Mouse (Mus musculus) midbrain, embryonic 15.5 days (tissue): ENCODE data around the gene Cpt2. TPM values are rescaled to one million over a fixed set of nuclear protein-coding genes. Genes with fewer than 3 reads are reported as not detected.

Source experiments
- ATAC-seq: fragments of 200-750 bp; cut with Nextera tagmentation; replicated peaks from 2 replicates; pipeline ENCODE4 v1.8.0; 2017; ENCODE audit warnings: moderate TSS enrichment
- H3K27ac ChIP-seq: fragments of 300-500 bp; sonication (generic); 2 replicates; pipeline ENCODE4 v1.5.1; 2015; ENCODE audit warnings: mild to moderate bottlenecking, inconsistent platforms
- H3K27me3 ChIP-seq: fragments of 300-500 bp; sonication (generic); replicated peaks from 2 replicates; pipeline ENCODE4 v1.6.1; 2015; ENCODE audit warnings: inconsistent platforms
- H3K36me3 ChIP-seq: fragments of 300-500 bp; sonication (generic); replicated peaks from 2 replicates; pipeline ENCODE4 v1.6.1; 2015; ENCODE audit warnings: inconsistent platforms
- H3K4me1 ChIP-seq: fragments of 300-500 bp; sonication (generic); 2 replicates; pipeline ENCODE4 v1.6.1; 2015; ENCODE audit warnings: inconsistent platforms
- H3K4me2 ChIP-seq: fragments of 300-500 bp; sonication (generic); 2 replicates; pipeline ENCODE4 v1.6.1; 2015; ENCODE audit warnings: inconsistent platforms, mild to moderate bottlenecking, moderate library complexity
- H3K4me3 ChIP-seq: fragments of 300-500 bp; sonication (generic); 2 replicates; pipeline ENCODE4 v1.5.1; 2015; ENCODE audit warnings: mild to moderate bottlenecking, inconsistent platforms
- H3K9ac ChIP-seq: fragments of 300-500 bp; sonication (generic); 2 replicates; pipeline ENCODE4 v1.6.1; 2015; ENCODE audit warnings: mild to moderate bottlenecking, inconsistent platforms
- H3K9me3 ChIP-seq: fragments of 300-500 bp; sonication (generic); 2 replicates; pipeline ENCODE4 v1.6.1; 2016; ENCODE audit warnings: inconsistent platforms
- WGBS: fragments of 180-500 bp; shearing (Covaris S2); methylation state at CpG from one replicate; pipeline ENCODE4 v1.1.7; 2015; ENCODE audit warnings: mixed read lengths; 5-methylcytosine and 5-hydroxymethylcytosine counted together
- polyA plus RNA-seq: library from polyadenylated mRNA; unstranded; fragments of >200 nt; fragmentation: Nextera tagmentation; extraction: Ambion mirVana; gene quantifications from 2 replicates; pipeline ENCODE4 v1.2.1, GENCODE M21; 2015

Cpt2 gene
- 13.9 and 17.0 TPM in 2 replicates for polyA plus RNA-seq

DNA sequence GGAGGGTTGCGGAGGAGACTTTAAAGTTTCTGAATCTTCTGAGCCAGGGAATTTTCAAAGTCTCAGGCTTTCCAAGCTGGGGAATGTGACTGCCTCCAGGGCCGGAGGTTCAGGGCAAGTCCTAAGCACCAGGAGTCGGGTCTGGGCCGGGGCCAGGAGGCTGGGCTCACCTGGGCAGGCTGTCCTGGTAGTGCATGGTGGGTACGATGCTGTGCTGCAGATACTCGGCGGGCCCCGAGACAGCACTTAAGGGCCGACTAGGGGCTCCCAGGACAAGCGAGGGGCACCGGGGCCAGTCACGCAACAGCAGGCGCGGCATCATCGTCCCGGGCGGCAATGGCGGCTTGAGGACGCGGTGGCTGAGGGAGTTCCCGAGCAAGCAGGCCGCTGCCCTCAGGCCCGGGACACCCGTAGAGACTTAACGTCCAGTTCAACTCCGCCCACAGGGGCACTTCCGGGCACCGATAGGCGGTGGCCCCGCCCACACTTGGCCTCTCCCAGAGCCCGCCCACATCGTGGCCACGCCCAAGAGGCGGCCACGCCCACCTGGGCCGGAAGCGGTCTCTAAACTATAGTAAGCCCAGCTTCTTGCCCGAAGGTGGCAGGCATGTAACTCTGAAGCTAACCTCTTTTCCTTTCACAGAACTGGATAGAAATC is at the start of gene Cpt2:
Cpt2 (minus strand) TSS at position 466 of the 658 bp plus-strand sequence.
- Histone ChIP-seq H3K9me3 (no peaks in the 10 kb centered on the region), H3K4me1 (peaks cover 15% of the 10 kb centered on the region), H3K27me3 (no peaks in the 10 kb centered on the region), H3K36me3 (no peaks in the 10 kb centered on the region), H3K27ac (peak within 1 kb of the TSS; percentile 4), H3K9ac (peak within 1 kb of the TSS; percentile 61), H3K4me3 (peak within 1 kb of the TSS; percentile 68), H3K4me2 (peak within 1 kb of the TSS; percentile 72)
- WGBS, result 1% methylated on average over 38 of the region's 38 CpGs
- ATAC-seq, result peak; percentile 92

DNA sequence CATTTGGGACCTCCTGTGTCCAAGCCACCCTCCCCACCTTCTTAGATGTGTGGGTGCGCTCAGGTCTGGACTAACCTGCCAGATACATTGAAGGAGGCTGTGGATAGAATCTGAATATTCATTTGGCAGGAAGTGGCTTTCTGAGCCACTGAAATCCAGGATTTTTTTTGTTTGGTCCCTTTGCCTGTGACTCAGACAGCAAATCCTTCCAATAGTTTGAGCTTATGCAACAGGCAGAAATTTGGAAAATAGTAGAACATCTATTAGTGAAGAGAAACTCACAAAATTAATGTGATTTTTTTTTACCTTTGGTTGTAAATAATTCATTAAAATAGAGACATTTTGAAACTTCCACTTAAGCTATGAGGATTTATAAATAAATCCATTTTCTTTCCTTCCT is 47.8 kb upstream of the Cpt2 start:
- WGBS, result 95% methylated on average over 1 of the region's 1 CpGs
- Histone ChIP-seq H3K4me2 (no peak overlapping the region), H3K27me3 (no peaks in the 10 kb centered on the region), H3K4me1 (0 out of 2 replicates have a peak, but pooled peaks cover 5% of the 10 kb centered on the region), H3K36me3 (no peaks in the 10 kb centered on the region), H3K9me3 (no peaks in the 10 kb centered on the region), H3K4me3 (no peak overlapping the region), H3K9ac (no peak overlapping the region), H3K27ac (no peak overlapping the region)
- no peak for ATAC-seq

DNA sequence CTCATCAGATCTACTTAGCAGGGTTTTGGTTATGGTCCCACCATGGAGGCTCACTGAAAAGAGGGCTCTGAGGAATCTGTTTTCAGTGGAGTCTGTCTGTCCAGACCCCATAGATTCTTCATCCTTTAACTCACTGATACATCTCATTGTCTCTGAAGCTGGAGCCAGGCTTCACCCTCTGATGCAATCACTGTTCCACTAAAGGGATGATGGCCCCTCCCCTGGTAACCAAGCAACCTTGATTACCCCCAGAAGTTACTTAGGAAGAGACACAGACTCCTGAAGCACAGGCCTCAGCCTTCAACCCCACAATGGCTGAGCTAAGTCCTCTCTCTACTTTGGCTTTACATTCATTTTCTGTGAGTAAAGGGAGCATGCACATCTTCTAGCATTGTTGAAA is 46.4 kb upstream of the Cpt2 start:
- H3K27me3 ChIP-seq, result no peaks in the 10 kb centered on the region
- ATAC-seq, result no peak
- H3K4me3 ChIP-seq, result no peak overlapping the region
- no peak overlapping the region for H3K4me2 ChIP-seq
- no peaks in the 10 kb centered on the region for H3K9me3 ChIP-seq
- H3K4me1 ChIP-seq, result 0 out of 2 replicates have a peak, but pooled peaks cover 2% of the 10 kb centered on the region
- no peaks in the 10 kb centered on the region for H3K36me3 ChIP-seq
- H3K27ac ChIP-seq, result no peak overlapping the region
- no peak overlapping the region for H3K9ac ChIP-seq

DNA sequence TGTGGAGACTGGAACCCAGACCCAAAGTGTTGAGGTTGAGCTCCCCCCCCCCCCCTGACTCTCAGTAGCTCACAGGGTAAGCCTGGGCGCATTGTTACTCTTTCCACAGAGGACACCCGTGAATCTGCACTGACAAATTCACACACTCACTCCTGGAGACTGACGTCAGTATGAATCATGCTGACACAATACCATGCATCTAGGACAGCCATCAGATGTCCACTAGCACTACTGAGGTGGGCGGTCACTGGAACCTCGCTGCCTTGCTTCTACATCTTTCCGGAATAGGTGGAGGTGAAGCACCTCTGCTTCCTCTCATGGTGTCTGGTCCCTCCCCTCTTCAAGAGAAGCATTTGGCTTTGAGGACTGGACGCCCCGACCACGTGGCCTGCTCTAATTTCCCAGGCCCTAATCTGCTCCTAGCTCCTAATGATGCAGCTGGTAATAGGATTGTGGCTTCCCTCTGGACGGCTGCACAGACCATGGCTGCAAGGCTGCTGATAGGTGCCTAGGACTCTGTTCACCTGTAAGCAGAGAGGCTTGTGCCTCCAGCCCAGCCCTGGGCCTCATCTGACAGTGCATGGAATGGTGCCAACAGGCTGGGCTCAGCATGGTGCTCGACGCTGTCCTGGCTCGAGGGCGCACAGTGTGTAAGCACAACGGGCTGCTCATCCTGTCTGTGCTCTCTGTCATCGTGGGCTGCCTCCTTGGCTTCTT is 44.7 kb upstream of the Cpt2 start, which contains the start of gene Slc1a7:
Slc1a7 (plus strand) TSS at position 367 of the 717 bp plus-strand sequence.
- Histone ChIP-seq H3K27ac (no peak within 1 kb of the TSS), H3K36me3 (no peaks in the 10 kb centered on the region), H3K9me3 (no peaks in the 10 kb centered on the region), H3K9ac (no peak within 1 kb of the TSS), H3K4me3 (no peak within 1 kb of the TSS), H3K27me3 (no peaks in the 10 kb centered on the region), H3K4me1 (0 out of 2 replicates have a peak, but pooled peaks cover 2% of the 10 kb centered on the region), H3K4me2 (no peak within 1 kb of the TSS)
- ATAC-seq, result no peak
- WGBS, result 80% methylated on average over 16 of the region's 16 CpGs

DNA sequence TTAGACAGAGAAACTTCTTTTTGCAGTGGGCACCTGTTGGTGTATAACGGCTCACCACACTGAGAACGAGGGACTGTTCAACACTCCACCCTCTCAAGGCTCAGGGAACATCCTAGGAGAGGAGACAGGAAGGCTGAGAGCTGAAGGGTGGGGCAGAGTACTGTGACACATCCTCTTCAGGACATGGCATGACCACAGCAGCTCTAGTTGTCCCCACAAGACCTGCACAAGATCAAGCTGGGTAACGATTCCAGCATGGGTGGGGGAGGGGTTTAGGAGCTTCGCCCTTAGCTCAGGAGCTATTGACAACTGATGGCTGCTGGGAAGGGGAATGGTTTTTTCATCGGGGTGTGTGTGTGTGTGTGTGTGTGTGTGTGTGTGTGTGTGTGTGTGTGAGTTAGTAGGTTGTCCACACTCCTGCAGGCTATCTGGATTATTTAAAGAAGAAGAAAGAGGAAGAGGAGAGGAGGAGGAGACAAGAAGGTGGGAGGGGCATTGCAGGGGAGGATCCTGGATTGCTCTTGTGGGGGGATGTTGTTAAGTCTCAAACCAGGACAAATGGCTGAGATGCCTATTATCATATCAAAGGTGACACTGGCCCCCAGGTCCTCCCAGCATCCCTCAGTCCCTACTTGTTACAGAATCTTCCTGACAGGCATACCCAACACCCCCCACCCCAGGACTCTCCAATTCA is 43.2 kb upstream of the Cpt2 start:
- WGBS, result 62% methylated on average over 5 of the region's 5 CpGs
- Histone ChIP-seq H3K9me3 (no peaks in the 10 kb centered on the region), H3K4me2 (no peak overlapping the region), H3K4me1 (0 out of 2 replicates have a peak, but pooled peaks cover 6% of the 10 kb centered on the region), H3K4me3 (no peak overlapping the region), H3K9ac (no peak overlapping the region), H3K27me3 (no peaks in the 10 kb centered on the region), H3K27ac (no peak overlapping the region), H3K36me3 (no peaks in the 10 kb centered on the region)
- no peak for ATAC-seq

DNA sequence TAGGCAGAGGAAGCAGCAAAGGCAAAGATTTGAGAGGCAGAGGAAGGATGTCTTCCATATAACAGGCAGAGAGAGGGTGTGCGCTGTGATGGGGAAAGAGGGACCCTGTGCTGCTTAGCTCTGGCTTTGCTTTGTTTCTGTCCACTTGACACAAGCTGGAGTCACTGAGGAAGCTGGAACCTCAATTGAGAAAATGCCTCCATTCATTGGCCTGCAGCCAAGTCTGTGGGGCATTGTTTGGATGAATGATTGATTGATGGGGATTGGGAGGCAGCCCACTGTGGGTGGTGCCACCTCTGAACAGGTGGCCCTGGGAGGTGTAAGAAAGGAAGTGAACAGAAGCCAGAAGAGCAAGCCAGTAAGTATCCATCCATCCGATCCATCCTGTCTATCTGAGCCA is 39.4 kb upstream of the Cpt2 start:
- H3K4me1 ChIP-seq, result 0 out of 2 replicates have a peak, but pooled peaks cover 3% of the 10 kb centered on the region
- no peak overlapping the region for H3K27ac ChIP-seq
- H3K4me3 ChIP-seq, result no peak overlapping the region
- no peaks in the 10 kb centered on the region for H3K36me3 ChIP-seq
- no peaks in the 10 kb centered on the region for H3K27me3 ChIP-seq
- no peak overlapping the region for H3K9ac ChIP-seq
- ATAC-seq, result no peak
- H3K9me3 ChIP-seq, result no peaks in the 10 kb centered on the region
- H3K4me2 ChIP-seq, result no peak overlapping the region
- 70% methylated on average over 2 of the region's 2 CpGs for WGBS

DNA sequence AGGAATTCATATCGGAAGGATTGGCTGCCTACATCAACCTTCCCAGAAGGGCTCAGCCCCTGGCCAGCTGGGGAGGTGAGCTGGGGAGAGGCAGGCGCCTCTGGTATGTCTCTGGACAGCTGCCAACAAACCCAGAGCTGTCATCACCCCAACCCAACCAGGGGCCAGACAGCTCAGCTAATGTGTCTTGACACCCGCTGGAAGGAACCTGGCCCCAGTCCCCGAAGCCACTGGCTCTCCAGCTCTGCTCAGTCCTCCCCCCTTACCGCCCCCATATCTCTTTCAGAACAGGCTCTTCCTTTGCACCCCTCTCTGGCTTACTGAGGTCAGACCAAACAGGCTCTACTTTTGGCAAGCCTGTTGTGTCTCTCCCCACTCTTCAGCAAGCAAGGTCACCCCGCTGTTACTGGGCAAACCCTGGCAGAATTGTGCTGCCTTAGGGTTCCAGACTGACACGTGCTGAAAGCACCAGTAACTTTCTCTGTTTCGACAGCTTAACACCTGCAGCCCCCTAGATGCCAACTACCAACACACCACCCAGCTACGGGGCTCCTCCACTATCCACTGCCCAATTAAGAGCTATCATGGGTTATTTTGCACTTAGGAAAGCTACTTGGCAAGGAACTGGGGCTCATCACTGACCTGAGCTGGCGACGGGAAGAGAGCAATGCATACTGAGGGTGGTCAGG is 38.8 kb upstream of the Cpt2 start:
- Histone ChIP-seq H3K4me3 (no peak overlapping the region), H3K9me3 (no peaks in the 10 kb centered on the region), H3K27ac (no peak overlapping the region), H3K9ac (no peak overlapping the region), H3K4me2 (no peak overlapping the region), H3K27me3 (no peaks in the 10 kb centered on the region), H3K36me3 (no peaks in the 10 kb centered on the region), H3K4me1 (0 out of 2 replicates have a peak, but pooled peaks cover 3% of the 10 kb centered on the region)
- WGBS, result 62% methylated on average over 11 of the region's 11 CpGs
- no peak for ATAC-seq

DNA sequence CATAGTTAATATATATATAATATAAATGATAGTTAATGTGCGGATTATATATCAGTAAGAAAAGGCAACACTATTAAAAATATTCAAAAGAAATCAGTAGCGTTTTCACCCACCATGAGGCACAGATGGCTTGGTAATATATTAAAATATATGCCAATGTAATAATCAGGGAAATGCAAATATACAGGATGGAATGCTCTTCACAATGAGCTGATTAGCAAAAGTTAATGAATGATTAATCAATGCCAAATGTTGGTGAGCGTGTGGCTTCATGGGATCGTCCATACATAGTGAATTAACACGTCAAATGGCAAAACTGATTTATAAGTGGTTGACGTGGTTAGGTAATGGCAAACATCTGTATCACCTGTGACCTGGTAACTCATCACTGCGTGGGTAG is 35.1 kb upstream of the Cpt2 start:
- Histone ChIP-seq H3K4me1 (0 out of 2 replicates have a peak, but pooled peaks cover 3% of the 10 kb centered on the region), H3K27ac (no peak overlapping the region), H3K27me3 (no peaks in the 10 kb centered on the region), H3K9ac (no peak overlapping the region), H3K4me3 (no peak overlapping the region), H3K9me3 (no peaks in the 10 kb centered on the region), H3K4me2 (no peak overlapping the region), H3K36me3 (no peaks in the 10 kb centered on the region)
- ATAC-seq, result no peak
- WGBS, result 64% methylated on average over 7 of the region's 7 CpGs

DNA sequence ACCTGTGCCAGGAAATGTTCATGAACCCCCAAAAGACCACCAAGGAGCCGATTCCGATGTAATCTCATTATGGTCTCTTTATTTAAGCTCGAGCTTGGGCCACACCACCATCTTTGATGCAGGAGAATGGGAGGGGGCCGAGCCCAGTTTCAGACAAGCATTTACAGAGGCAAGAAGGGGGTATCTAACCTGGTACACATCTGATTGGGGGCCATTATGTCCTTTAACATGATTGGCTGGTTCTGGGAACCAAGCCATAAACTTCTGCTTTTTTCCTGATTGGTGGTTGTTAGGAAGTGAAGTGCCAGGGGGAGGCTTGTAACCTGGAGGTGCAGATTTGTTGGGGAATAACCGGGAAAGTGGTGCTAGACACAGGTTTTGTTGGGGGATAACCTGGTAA is 32.3 kb upstream of the Cpt2 start:
- Histone ChIP-seq H3K9ac (no peak overlapping the region), H3K27ac (no peak overlapping the region), H3K4me3 (no peak overlapping the region), H3K36me3 (no peaks in the 10 kb centered on the region), H3K4me1 (no peaks in the 10 kb centered on the region), H3K4me2 (no peak overlapping the region), H3K9me3 (no peaks in the 10 kb centered on the region), H3K27me3 (no peaks in the 10 kb centered on the region)
- no peak for ATAC-seq
- 53% methylated on average over 5 of the region's 5 CpGs for WGBS

DNA sequence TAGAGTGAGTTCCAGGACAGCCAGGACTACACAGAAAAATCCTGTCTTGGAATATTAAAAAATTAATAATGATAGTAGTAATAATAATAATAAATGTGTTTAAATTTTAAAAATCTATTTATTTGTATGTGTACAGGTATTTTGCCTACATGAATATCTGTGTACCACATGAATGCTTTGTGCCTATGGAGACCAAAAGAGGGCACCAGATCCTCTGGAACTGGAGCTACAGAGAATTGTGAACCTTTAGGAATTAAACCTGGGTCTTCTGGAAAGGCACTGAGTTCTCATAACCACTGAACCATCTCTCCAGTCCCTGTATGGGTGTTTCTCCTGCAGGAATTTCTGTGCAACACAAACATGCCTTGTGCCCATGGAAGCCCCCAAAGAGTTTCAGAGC is 29.4 kb upstream of the Cpt2 start:
- Histone ChIP-seq H3K27ac (no peak overlapping the region), H3K4me1 (no peaks in the 10 kb centered on the region), H3K9ac (no peak overlapping the region), H3K36me3 (no peaks in the 10 kb centered on the region), H3K4me2 (no peak overlapping the region), H3K27me3 (no peaks in the 10 kb centered on the region), H3K4me3 (no peak overlapping the region), H3K9me3 (no peaks in the 10 kb centered on the region)
- ATAC-seq, result no peak

DNA sequence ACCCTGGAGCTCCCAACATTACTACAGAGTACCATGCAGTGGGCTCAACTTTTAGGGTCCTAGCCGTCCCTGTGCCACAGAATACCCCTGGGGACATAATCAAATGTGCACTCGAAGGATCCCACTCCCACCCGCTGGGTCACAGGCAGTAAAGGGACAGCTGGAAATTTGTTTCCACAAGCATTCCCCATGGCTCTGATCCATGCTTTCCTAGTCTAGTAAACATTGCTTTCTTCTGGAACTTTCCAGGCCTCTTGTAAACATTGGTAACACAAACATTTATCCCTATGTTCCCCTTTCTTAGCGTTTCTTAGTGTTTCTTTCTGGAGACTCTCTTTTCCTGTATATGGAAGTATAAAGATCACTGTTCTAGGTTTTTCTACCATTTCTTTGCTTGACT is 26.5 kb upstream of the Cpt2 start:
- H3K27ac ChIP-seq, result no peak overlapping the region
- no peaks in the 10 kb centered on the region for H3K4me1 ChIP-seq
- no peak overlapping the region for H3K9ac ChIP-seq
- no peak overlapping the region for H3K4me3 ChIP-seq
- H3K4me2 ChIP-seq, result no peak overlapping the region
- 89% methylated on average over 4 of the region's 4 CpGs for WGBS
- H3K9me3 ChIP-seq, result no peaks in the 10 kb centered on the region
- no peaks in the 10 kb centered on the region for H3K36me3 ChIP-seq
- no peaks in the 10 kb centered on the region for H3K27me3 ChIP-seq
- no peak for ATAC-seq

DNA sequence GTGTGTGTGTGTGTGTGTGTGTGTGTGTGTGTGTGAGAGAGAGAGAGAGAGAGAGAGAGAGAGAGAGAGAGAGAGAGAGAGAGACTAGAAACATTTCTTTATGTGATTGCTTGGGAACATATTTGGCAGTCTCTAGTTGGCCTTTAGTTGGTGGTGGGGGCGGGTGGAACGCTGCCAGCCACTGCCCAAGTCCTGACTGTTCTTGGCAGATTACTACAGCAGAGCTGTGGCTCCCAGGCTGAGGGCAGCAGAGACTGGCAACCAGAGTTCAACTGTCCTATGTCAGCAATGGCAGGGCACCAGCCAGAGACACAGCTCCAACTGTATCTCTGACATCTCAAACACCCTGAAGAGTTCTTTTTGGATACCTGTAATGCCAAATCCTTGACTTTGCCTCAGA is 20.7 kb upstream of the Cpt2 start:
- no peak overlapping the region for H3K9ac ChIP-seq
- ATAC-seq, result no peak
- no peaks in the 10 kb centered on the region for H3K27me3 ChIP-seq
- 88% methylated on average over 2 of the region's 2 CpGs for WGBS
- H3K27ac ChIP-seq, result no peak overlapping the region
- H3K4me3 ChIP-seq, result no peak overlapping the region
- no peak overlapping the region for H3K4me2 ChIP-seq
- H3K9me3 ChIP-seq, result no peaks in the 10 kb centered on the region
- H3K36me3 ChIP-seq, result no peaks in the 10 kb centered on the region
- H3K4me1 ChIP-seq, result no peaks in the 10 kb centered on the region
